Comparison of ENCODE assay signal across 22 mouse cellular contexts in genomic region chr11:98582030-98582388, GRCm38 (mm10). TPM values are rescaled to one million over a fixed set of nuclear protein-coding genes. Genes with fewer than 3 reads are reported as not detected.
DNase-seq lines count a peak whose midpoint lies in the region; ATAC-seq lines count a peak whose summit lies in the region.
"Had no signal": no experiment of that assay in that cellular context is flagged by ENCODE, and none has a peak within 500 bp of the region (broad histone marks: within the 10 kb centered on the region; RNA-seq: fewer than 3 reads in every experiment).

No protein-coding gene starts in this region.

- no peaks in the 10 kb centered on the region for H3K27me3 ChIP-seq in heart, embryonic 11.5 days (ENCODE audit: control insufficient read depth, insufficient read depth, low read length)
- H3K27me3 ChIP-seq in midbrain, embryonic 11.5 days (ENCODE audit: control insufficient read depth, insufficient read depth, low read length), result no peaks in the 10 kb centered on the region
- H3K27me3 ChIP-seq in midbrain, embryonic 16.5 days (ENCODE audit: control insufficient read depth, insufficient read depth, low read depth, low read length), result no peaks in the 10 kb centered on the region
- no peaks in the 10 kb centered on the region for H3K27me3 ChIP-seq in erythroblast, embryonic 14.5 days (ENCODE audit: control insufficient read depth)
- H3K27me3 ChIP-seq: embryonic facial prominence, embryonic 13.5 days; kidney, embryonic 15.5 days had no signal

- peak overlapping the region; percentile 28; the same call in 1 of the 2 replicates for H3K9ac ChIP-seq in heart, embryonic 11.5 days (ENCODE audit: low read depth, low read length)
- H3K9ac ChIP-seq in midbrain, embryonic 11.5 days (ENCODE audit: low read length), result no peak overlapping the region
- H3K9ac ChIP-seq in midbrain, embryonic 16.5 days (ENCODE audit: low read depth, low read length), result no peak overlapping the region
- H3K9ac ChIP-seq: embryonic facial prominence, embryonic 13.5 days; forebrain, postnatal 0 days; kidney, embryonic 15.5 days had no signal

- H3K9me3 ChIP-seq in heart, embryonic 11.5 days (replicated peaks; ENCODE audit: control insufficient read depth, low read length), result no peaks in the 10 kb centered on the region
- H3K9me3 ChIP-seq in midbrain, embryonic 11.5 days (ENCODE audit: control insufficient read depth, low read length), result no peaks in the 10 kb centered on the region
- no peaks in the 10 kb centered on the region for H3K9me3 ChIP-seq in midbrain, embryonic 16.5 days (replicated peaks; ENCODE audit: control insufficient read depth, low read length, poor library complexity, severe bottlenecking)
- no peaks in the 10 kb centered on the region; the same call in 1 of the 2 replicates for H3K9me3 ChIP-seq in erythroblast, embryonic 14.5 days (ENCODE audit: control insufficient read depth, low read length)
- H3K9me3 ChIP-seq: embryonic facial prominence, embryonic 13.5 days; kidney, embryonic 15.5 days had no signal

- peaks cover 7% of the 10 kb centered on the region for H3K36me3 ChIP-seq in heart, embryonic 11.5 days (ENCODE audit: control insufficient read depth, insufficient read depth, low read length)
- peaks cover 2% of the 10 kb centered on the region; the same call in 1 of the 2 replicates for H3K36me3 ChIP-seq in midbrain, embryonic 11.5 days (ENCODE audit: control insufficient read depth, insufficient read depth, low read length)
- peaks cover 10% of the 10 kb centered on the region for H3K36me3 ChIP-seq in midbrain, embryonic 16.5 days (ENCODE audit: control insufficient read depth, insufficient read depth, low read length)
- peaks cover 85% of the 10 kb centered on the region for H3K36me3 ChIP-seq in erythroblast, embryonic 14.5 days (ENCODE audit: control insufficient read depth)

- intact Hi-C loops in heart, postnatal 25 days (cut with DNase I), result no loop called here

- peak overlapping the region; percentile 18 for H3K4me3 ChIP-seq in heart, embryonic 11.5 days (ENCODE audit: low read depth, low read length)
- no peak overlapping the region for H3K4me3 ChIP-seq in midbrain, embryonic 11.5 days (ENCODE audit: low read depth, low read length)
- H3K4me3 ChIP-seq in midbrain, embryonic 16.5 days (ENCODE audit: low read depth, low read length), result no peak overlapping the region
- peak overlapping the region; percentile 79 for H3K4me3 ChIP-seq in erythroblast, embryonic 14.5 days (replicated peaks)
- H3K4me3 ChIP-seq: embryonic facial prominence, embryonic 13.5 days; kidney, embryonic 15.5 days; myocyte had no signal

- peak overlapping the region; percentile 47 for H3K4me2 ChIP-seq in heart, embryonic 11.5 days
- H3K4me2 ChIP-seq in midbrain, embryonic 11.5 days, result peak overlapping the region; percentile 13; the same call in 1 of the 2 replicates
- no peak overlapping the region for H3K4me2 ChIP-seq in midbrain, embryonic 16.5 days (ENCODE audit: low read length)
- H3K4me2 ChIP-seq: embryonic facial prominence, embryonic 13.5 days; kidney, embryonic 15.5 days had no signal

- peaks cover 62% of the 10 kb centered on the region for H3K4me1 ChIP-seq in heart, embryonic 11.5 days (ENCODE audit: control insufficient read depth, insufficient read depth, low read length)
- H3K4me1 ChIP-seq in midbrain, embryonic 11.5 days (ENCODE audit: control insufficient read depth, insufficient read depth, low read length), result peaks cover 14% of the 10 kb centered on the region
- peaks cover 17% of the 10 kb centered on the region for H3K4me1 ChIP-seq in midbrain, embryonic 16.5 days (ENCODE audit: control insufficient read depth, insufficient read depth, low read length)
- peaks cover 94% of the 10 kb centered on the region for H3K4me1 ChIP-seq in erythroblast, embryonic 14.5 days (ENCODE audit: control insufficient read depth)

- 63% methylated on average over 8 of the region's 8 CpGs for WGBS in heart, embryonic 11.5 days (ENCODE audit: insufficient replicate concordance)
- 76% methylated on average over 8 of the region's 8 CpGs for WGBS in midbrain, embryonic 11.5 days
- 85% methylated on average over 8 of the region's 8 CpGs for WGBS in midbrain, embryonic 16.5 days

- ATAC-seq in heart, embryonic 11.5 days (replicated peaks; ENCODE audit: insufficient number of reproducible peaks, low FRiP score, low TSS enrichment), result no peak
- no peak for ATAC-seq in midbrain, embryonic 11.5 days (ENCODE audit: low FRiP score)
- no peak for ATAC-seq in midbrain, embryonic 16.5 days
- peak; percentile 24 for ATAC-seq in megakaryocyte-erythroid progenitor cell, adult 5-6 weeks (replicated peaks; ENCODE audit: low FRiP score, low TSS enrichment, poor library complexity, severe bottlenecking)
- ATAC-seq: forebrain, postnatal 0 days; hindbrain, postnatal 0 days had no signal

- no peak for DNase-seq in heart, postnatal 25 days (ENCODE audit: low spot score)
- no peak for DNase-seq in midbrain, embryonic 11.5 days (ENCODE audit: low spot score, missing footprints)
- DNase-seq in layer of hippocampus, postnatal 36 days, result no peak
- DNase-seq in frontal cortex, postnatal 10 days (ENCODE audit: low spot score in 2 of 2), result no peak
- DNase-seq: adrenal gland, postnatal 10 days; cerebellum, postnatal 36 days; forebrain, postnatal 0 days; gastrocnemius, postnatal 14 days; lung, adult 2 months; right cerebral cortex, postnatal 4 days had no signal

- peak overlapping the region; percentile 89 for H3K27ac ChIP-seq in heart, embryonic 11.5 days (ENCODE audit: low read depth, low read length)
- no peak overlapping the region for H3K27ac ChIP-seq in midbrain, embryonic 11.5 days (ENCODE audit: low read depth, low read length)
- no peak overlapping the region for H3K27ac ChIP-seq in midbrain, embryonic 16.5 days (ENCODE audit: low read length)
- H3K27ac ChIP-seq: embryonic facial prominence, embryonic 13.5 days; hindbrain, postnatal 0 days; kidney, embryonic 15.5 days had no signal

RNA-seq across cellular contexts. Expression of gene Ormdl3, which starts 5.2 kb away (rescaled TPM):
- polyA plus RNA-seq in heart, embryonic 11.5 days (2014; fragmentation: Nextera tagmentation; extraction: Ambion mirVana), result 9.6 and 15.0 TPM in 2 replicates
- total RNA-seq in heart, postnatal 25 days (2021), result 10 to 100 TPM; 35.6 to 37.8 TPM
- 9.7 and 12.0 TPM in 2 replicates for polyA plus RNA-seq in midbrain, embryonic 11.5 days (2014; fragmentation: Nextera tagmentation; extraction: Ambion mirVana)
- polyA plus RNA-seq in midbrain, embryonic 16.5 days (2015; fragmentation: Nextera tagmentation; extraction: Ambion mirVana), result 119 and 121 TPM in 2 replicates
- polyA plus RNA-seq in erythroblast, embryonic 14.5 days (2012), result 13.5 and 13.6 TPM in 2 replicates
- 28.3 and 38.6 TPM in 2 replicates for total RNA-seq in megakaryocyte-erythroid progenitor cell, adult 5-6 weeks (2014; fragmentation: Nextera tagmentation)
- total RNA-seq in megakaryocyte-erythroid progenitor cell, adult 5-6 weeks (2017), result 20.7 and 21.7 TPM in 2 replicates
- 10 to 100 TPM; 55.7 to 61.4 TPM for total RNA-seq in layer of hippocampus, postnatal 36 days (2021)

RNA-seq across cellular contexts. Expression of gene Lrrc3c, which starts 16.1 kb away (rescaled TPM):
- polyA plus RNA-seq in heart, embryonic 11.5 days (2014; fragmentation: Nextera tagmentation; extraction: Ambion mirVana), result not detected in 2 replicates
- not detected for total RNA-seq in heart, postnatal 25 days (2021)
- polyA plus RNA-seq in midbrain, embryonic 11.5 days (2014; fragmentation: Nextera tagmentation; extraction: Ambion mirVana), result not detected in 2 replicates
- not detected in 2 replicates for polyA plus RNA-seq in midbrain, embryonic 16.5 days (2015; fragmentation: Nextera tagmentation; extraction: Ambion mirVana)
- not detected in 2 replicates for polyA plus RNA-seq in erythroblast, embryonic 14.5 days (2012)
- not detected in 2 replicates for total RNA-seq in megakaryocyte-erythroid progenitor cell, adult 5-6 weeks (2014; fragmentation: Nextera tagmentation)
- total RNA-seq in megakaryocyte-erythroid progenitor cell, adult 5-6 weeks (2017), result not detected in 2 replicates
- total RNA-seq in layer of hippocampus, postnatal 36 days (2021), result not detected
- total RNA-seq: adrenal gland, postnatal 10 days; ES-E14; forebrain, postnatal 0 days; gastrocnemius, postnatal 14 days; hindbrain, postnatal 0 days; layer of hippocampus, adult 18-20 months; left cerebral cortex, postnatal 10 days had no signal
- polyA plus RNA-seq: embryonic facial prominence, embryonic 13.5 days; forebrain, postnatal 0 days; heart, postnatal 0 days; hindbrain, postnatal 0 days; kidney, embryonic 15.5 days; lung, adult 2 months; myocyte had no signal

RNA-seq across cellular contexts. Expression of gene Zpbp2, which starts 31.1 kb away (rescaled TPM):
- 0.33 and 0.62 TPM in 2 replicates for polyA plus RNA-seq in heart, embryonic 11.5 days (2014; fragmentation: Nextera tagmentation; extraction: Ambion mirVana)
- not detected for total RNA-seq in heart, postnatal 25 days (2021)
- polyA plus RNA-seq in midbrain, embryonic 11.5 days (2014; fragmentation: Nextera tagmentation; extraction: Ambion mirVana), result 0.23 and 0.26 TPM in 2 replicates
- 0.15 TPM in 1 of 2 replicates, not detected in the other for polyA plus RNA-seq in midbrain, embryonic 16.5 days (2015; fragmentation: Nextera tagmentation; extraction: Ambion mirVana)
- polyA plus RNA-seq in erythroblast, embryonic 14.5 days (2012), result 0.08 and 0.09 TPM in 2 replicates
- 5.0 TPM in 1 of 2 replicates, not detected in the other for total RNA-seq in megakaryocyte-erythroid progenitor cell, adult 5-6 weeks (2014; fragmentation: Nextera tagmentation)
- total RNA-seq in megakaryocyte-erythroid progenitor cell, adult 5-6 weeks (2017), result 0.99 TPM in 1 of 2 replicates, not detected in the other
- total RNA-seq in layer of hippocampus, postnatal 36 days (2021), result not detected
- total RNA-seq: forebrain, postnatal 0 days; gastrocnemius, postnatal 14 days; hindbrain, postnatal 0 days; layer of hippocampus, adult 18-20 months; left cerebral cortex, postnatal 10 days had no signal
- polyA plus RNA-seq: embryonic facial prominence, embryonic 13.5 days; forebrain, postnatal 0 days; myocyte had no signal

RNA-seq across cellular contexts. Expression of gene Ikzf3, which starts 36.2 kb away (rescaled TPM):
- polyA plus RNA-seq in heart, embryonic 11.5 days (2014; fragmentation: Nextera tagmentation; extraction: Ambion mirVana), result 0.13 TPM in 1 of 2 replicates, not detected in the other
- total RNA-seq in heart, postnatal 25 days (2021), result under 1 TPM; 0.44 to 0.61 TPM
- 0.07 and 0.18 TPM in 2 replicates for polyA plus RNA-seq in midbrain, embryonic 11.5 days (2014; fragmentation: Nextera tagmentation; extraction: Ambion mirVana)
- polyA plus RNA-seq in midbrain, embryonic 16.5 days (2015; fragmentation: Nextera tagmentation; extraction: Ambion mirVana), result not detected in 2 replicates
- not detected in 2 replicates for polyA plus RNA-seq in erythroblast, embryonic 14.5 days (2012)
- 3.1 and 12.1 TPM in 2 replicates for total RNA-seq in megakaryocyte-erythroid progenitor cell, adult 5-6 weeks (2014; fragmentation: Nextera tagmentation)
- total RNA-seq in megakaryocyte-erythroid progenitor cell, adult 5-6 weeks (2017), result 0.46 and 1.9 TPM in 2 replicates
- total RNA-seq in layer of hippocampus, postnatal 36 days (2021), result not detected
- total RNA-seq: hindbrain, postnatal 0 days; layer of hippocampus, adult 18-20 months had no signal
- polyA plus RNA-seq: myocyte had no signal

RNA-seq across cellular contexts. Expression of gene Gm12355, which starts 43.5 kb away (rescaled TPM):
- 0.34 and 0.44 TPM in 2 replicates for polyA plus RNA-seq in heart, embryonic 11.5 days (2014; fragmentation: Nextera tagmentation; extraction: Ambion mirVana)
- total RNA-seq in heart, postnatal 25 days (2021), result 1 to 10 TPM; 7.2 to 7.7 TPM
- polyA plus RNA-seq in midbrain, embryonic 11.5 days (2014; fragmentation: Nextera tagmentation; extraction: Ambion mirVana), result 1.3 and 1.4 TPM in 2 replicates
- 0.18 and 0.65 TPM in 2 replicates for polyA plus RNA-seq in midbrain, embryonic 16.5 days (2015; fragmentation: Nextera tagmentation; extraction: Ambion mirVana)
- polyA plus RNA-seq in erythroblast, embryonic 14.5 days (2012), result not detected in 2 replicates
- total RNA-seq in megakaryocyte-erythroid progenitor cell, adult 5-6 weeks (2014; fragmentation: Nextera tagmentation), result 1.1 TPM in 1 of 2 replicates, not detected in the other
- 1.4 and 3.9 TPM in 2 replicates for total RNA-seq in megakaryocyte-erythroid progenitor cell, adult 5-6 weeks (2017)
- total RNA-seq in layer of hippocampus, postnatal 36 days (2021), result 10 to 100 TPM; 12.8 to 16.2 TPM
- polyA plus RNA-seq: lung, adult 2 months had no signal

Comparison
In these comparisons a context has a peak if more than half of its experiments do, and no peak if none do; other contexts are left out.
1. H3K4me3 ChIP-seq: peak in heart, embryonic 11.5 days (single experiment) and erythroblast, embryonic 14.5 days (single experiment); none in midbrain, embryonic 11.5 days (single experiment) and midbrain, embryonic 16.5 days (single experiment).